Mouse (Mus musculus) liver, postnatal 0 days (tissue): ENCODE data around the gene Cask.

Source experiments
- CTCF ChIP-seq: sonication (generic); IDR thresholded peaks from 2 replicates; pipeline ENCODE4 v1.5.1; 2016; ENCODE audit warnings: antibody characterized with exemption, low read depth
- EP300 ChIP-seq: IDR thresholded peaks from 2 replicates; pipeline ENCODE4 v1.6.1; 2016; ENCODE audit warnings: antibody characterized with exemption, low read depth, mild to moderate bottlenecking

DNA sequence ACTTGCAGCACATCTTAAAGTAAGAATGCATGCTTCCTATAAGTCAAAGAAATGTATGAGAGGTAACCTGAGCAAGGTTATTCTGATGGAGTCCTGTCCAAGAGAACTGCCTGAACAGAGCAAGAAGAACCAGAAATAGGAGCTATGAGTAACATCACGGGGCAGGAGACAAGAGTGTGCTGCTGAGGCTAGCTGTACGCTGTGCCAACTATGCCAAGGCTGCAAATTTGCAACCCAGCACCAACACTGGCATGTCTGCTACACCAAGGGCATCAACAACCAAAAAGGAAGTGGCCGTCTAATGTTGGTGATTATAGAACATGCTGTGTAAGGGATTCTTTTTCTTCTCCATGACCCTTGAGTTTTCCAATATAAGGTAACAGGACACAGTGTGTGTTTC is 276.3 kb downstream of the Cask start:
- no peak for TF ChIP-seq CTCF
- TF ChIP-seq EP300 = no peak
